In genomic region chr3:109469465-109469864, GRCm38 (mm10) we compare ENCODE assay signal across 9 mouse cellular contexts.
A peak's percentile ranks its signal among the peaks of the same experiment; 100 is the strongest.
DNase-seq lines count a peak whose midpoint lies in the region; ATAC-seq lines count a peak whose summit lies in the region.
"Had no signal": no experiment of that assay in that cellular context is flagged by ENCODE, and none has a peak within 500 bp of the region (broad histone marks: within the 10 kb centered on the region; RNA-seq: fewer than 3 reads in every experiment).

No protein-coding gene starts in this region.

- peak; percentile 80 to 90 for DNase-seq in adrenal gland, adult (ENCODE audit: inconsistent age in 2 of 2, low spot score in 1 of 2)
- DNase-seq in adrenal gland, postnatal 4 days (ENCODE audit: low spot score in 2 of 2), result no peak
- DNase-seq in ovary, postnatal 36 days (ENCODE audit: low spot score), result peak; percentile 20
- no peak for DNase-seq in ovary, postnatal 14 days (ENCODE audit: low spot score)
- peak; percentile 54 to 61 for DNase-seq in heart, postnatal 10 days
- peak; percentile 33 for DNase-seq in urinary bladder, adult 2 months (ENCODE audit: low spot score)
- DNase-seq: lung, embryonic 14.5 days had no signal

- ATAC-seq in monocyte, adult 5-6 weeks (replicated peaks; ENCODE audit: insufficient number of reproducible peaks, low FRiP score, low TSS enrichment, poor library complexity, severe bottlenecking), result no peak
- ATAC-seq in CD4-positive, CD25-positive, alpha-beta regulatory T cell, adult 4 months, result no peak

- intact Hi-C loops in heart, postnatal 10 days (cut with DNase I), result no loop called here

Comparison
In these comparisons a context has a peak if more than half of its experiments do, and no peak if none do; other contexts are left out.
1. DNase-seq: peak in adrenal gland, adult (2 of 2), ovary, postnatal 36 days (single experiment), heart, postnatal 10 days (2 of 2) and urinary bladder, adult 2 months (single experiment); none in adrenal gland, postnatal 4 days (0 of 2) and ovary, postnatal 14 days (single experiment).